Mouse (Mus musculus) MEL (cell line): Measurements from ENCODE around the gene Mgll. TPM values are rescaled to one million over a fixed set of nuclear protein-coding genes. Genes with fewer than 3 reads are reported as not detected.

ENCODE experiments used
- DNase-seq: peaks from one replicate; pipeline ENCODE4 v3.0.0; 2011; ENCODE audit warnings: low read depth, low spot score
- H3K27ac ChIP-seq: 2 replicates; pipeline ENCODE4 v1.5.1; 2012; ENCODE audit warnings: low read depth, mild to moderate bottlenecking, control low read depth, low read length, moderate library complexity; ENCODE audit not compliant: control insufficient read depth
- H3K27me3 ChIP-seq, 2 experiments: fragments of 150-350 bp in 1 of 2; sonication (generic) in 1 of 2; 2 replicates each; pipeline ENCODE4 v1.6.1; 2012; ENCODE audit warnings: low read length in 2 of 2, mild to moderate bottlenecking in 2 of 2, improper control_type of control experiment in 1 of 2, moderate library complexity in 1 of 2; ENCODE audit not compliant: insufficient read depth in 2 of 2, control insufficient read depth in 1 of 2
- H3K36me3 ChIP-seq, 2 experiments: 2 replicates each; pipeline ENCODE4 v1.6.1; 2012 to 2014; ENCODE audit warnings: low read length in 2 of 2, improper control_type of control experiment in 1 of 2, inconsistent platforms in 1 of 2, mild to moderate bottlenecking in 1 of 2; ENCODE audit not compliant: insufficient read depth in 2 of 2, control insufficient read depth in 1 of 2
- H3K4me1 ChIP-seq, 2 experiments: fragments of 150-350 bp in 1 of 2; sonication (generic) in 1 of 2; 2 replicates each; pipeline ENCODE4 v1.6.1; 2012; ENCODE audit warnings: low read length in 2 of 2, improper control_type of control experiment in 1 of 2, mild to moderate bottlenecking in 1 of 2; ENCODE audit not compliant: insufficient read depth in 2 of 2, control insufficient read depth in 1 of 2
- H3K4me3 ChIP-seq, 2 experiments: fragments of 150-350 bp in 1 of 2; sonication (generic) in 1 of 2; 2 replicates each; pipeline ENCODE4 v1.5.1; 2012; ENCODE audit warnings: low read depth in 2 of 2, low read length in 2 of 2, mild to moderate bottlenecking in 2 of 2, moderate library complexity in 2 of 2, control low read depth in 1 of 2, improper control_type of control experiment in 1 of 2; ENCODE audit not compliant: control insufficient read depth in 1 of 2, insufficient read depth in 1 of 2
- H3K79me2 ChIP-seq: 2 replicates; pipeline ENCODE4 v1.6.1; 2012; ENCODE audit warnings: mild to moderate bottlenecking, low read length, moderate library complexity; ENCODE audit not compliant: control insufficient read depth, poor library complexity, insufficient read depth
- H3K9ac ChIP-seq: 2 replicates; pipeline ENCODE4 v1.6.1; 2012; ENCODE audit warnings: low read depth, mild to moderate bottlenecking, control low read depth, low read length, moderate library complexity; ENCODE audit not compliant: control insufficient read depth, poor library complexity, severe bottlenecking
- H3K9me3 ChIP-seq: fragments of 150-350 bp; sonication (generic); replicated peaks from 2 replicates; pipeline ENCODE4 v1.6.1; 2012; ENCODE audit warnings: mild to moderate bottlenecking, low read length, improper control_type of control experiment, moderate library complexity; ENCODE audit not compliant: insufficient read depth
- BHLHE40 ChIP-seq: IDR thresholded peaks from 2 replicates; pipeline ENCODE4 v1.6.1; 2012; ENCODE audit warnings: low read depth, mild to moderate bottlenecking, inconsistent platforms, low read length, improper control_type of control experiment, borderline replicate concordance
- CTCF ChIP-seq, 3 experiments: IDR thresholded peaks in 2 of 3; conservative IDR thresholded peaks in 1 of 3; 2 replicates each; pipeline ENCODE4 v1.5.1; 2011 to 2012; ENCODE audit warnings: low read length in 3 of 3, low read depth in 2 of 3, mild to moderate bottlenecking in 2 of 3, improper control_type of control experiment in 1 of 3, inconsistent platforms in 1 of 3, mixed read lengths in 1 of 3, moderate library complexity in 1 of 3; ENCODE audit not compliant: control insufficient read depth in 1 of 3, insufficient read depth in 1 of 3, poor library complexity in 1 of 3, severe bottlenecking in 1 of 3
- EP300 ChIP-seq, 2 experiments: IDR thresholded peaks; 2 replicates each; pipeline ENCODE4 v1.6.1; 2011; ENCODE audit warnings: improper control_type of control experiment in 2 of 2, low read length in 2 of 2, low read depth in 1 of 2, mild to moderate bottlenecking in 1 of 2
- HCFC1 ChIP-seq: IDR thresholded peaks from 2 replicates; pipeline ENCODE4 v1.6.1; 2012; ENCODE audit warnings: low read depth, mild to moderate bottlenecking, inconsistent platforms, low read length, improper control_type of control experiment, moderate library complexity
- MEF2A ChIP-seq: IDR thresholded peaks from 2 replicates; pipeline ENCODE4 v1.6.1; 2014; ENCODE audit warnings: low read depth, mild to moderate bottlenecking, inconsistent platforms, low read length, improper control_type of control experiment; ENCODE audit not compliant: poor library complexity, insufficient replicate concordance, severe bottlenecking; ENCODE audit errors: extremely low read depth
- MYC ChIP-seq: IDR thresholded peaks from 2 replicates; pipeline ENCODE4 v1.6.1; 2011; ENCODE audit warnings: low read depth, mild to moderate bottlenecking, low read length, improper control_type of control experiment, moderate library complexity
- NRF1 ChIP-seq: IDR thresholded peaks from 2 replicates; pipeline ENCODE4 v1.6.1; 2014; ENCODE audit warnings: low read depth, mild to moderate bottlenecking, inconsistent platforms, low read length, improper control_type of control experiment, moderate library complexity; ENCODE audit not compliant: poor library complexity, insufficient read depth, severe bottlenecking
- POLR2A ChIP-seq, 2 experiments: IDR thresholded peaks; 2 replicates each; pipeline ENCODE4 v1.6.1; 2011 to 2012; ENCODE audit warnings: low read length in 2 of 2, mild to moderate bottlenecking in 2 of 2, control low read depth in 1 of 2, improper control_type of control experiment in 1 of 2, low read depth in 1 of 2, moderate library complexity in 1 of 2; ENCODE audit not compliant: control insufficient read depth in 1 of 2, insufficient read depth in 1 of 2, poor library complexity in 1 of 2
- POLR2AphosphoS2 ChIP-seq: IDR thresholded peaks from 2 replicates; pipeline ENCODE4 v1.6.1; 2011; ENCODE audit warnings: low read length, improper control_type of control experiment
- RAD21 ChIP-seq: IDR thresholded peaks from 2 replicates; pipeline ENCODE4 v1.6.1; 2011; ENCODE audit warnings: mild to moderate bottlenecking, low read depth, low read length, improper control_type of control experiment
- RCOR1 ChIP-seq: IDR thresholded peaks from 2 replicates; pipeline ENCODE4 v1.6.1; 2012; ENCODE audit warnings: low read depth, mild to moderate bottlenecking, inconsistent platforms, low read length, improper control_type of control experiment
- TAL1 ChIP-seq: IDR thresholded peaks from 2 replicates; pipeline ENCODE4 v1.6.1; 2012; ENCODE audit warnings: mild to moderate bottlenecking, inconsistent platforms, low read length, moderate library complexity, mixed read lengths
- TCF12 ChIP-seq: IDR thresholded peaks from 2 replicates; pipeline ENCODE4 v1.6.1; 2014; ENCODE audit warnings: low read depth, mild to moderate bottlenecking, inconsistent platforms, low read length, improper control_type of control experiment, moderate library complexity
- USF2 ChIP-seq, 2 experiments: IDR thresholded peaks; 2 replicates each; pipeline ENCODE4 v1.6.1; 2011 to 2012; ENCODE audit warnings: improper control_type of control experiment in 2 of 2, low read length in 2 of 2, borderline replicate concordance in 1 of 2, inconsistent platforms in 1 of 2, low read depth in 1 of 2, mild to moderate bottlenecking in 1 of 2; ENCODE audit not compliant: insufficient read depth in 1 of 2
- ZC3H11A ChIP-seq: IDR thresholded peaks from 2 replicates; pipeline ENCODE4 v1.6.1; 2012; ENCODE audit warnings: low read depth, mild to moderate bottlenecking, inconsistent platforms, low read length, improper control_type of control experiment
- ZKSCAN1 ChIP-seq: IDR thresholded peaks from 2 replicates; pipeline ENCODE4 v1.6.1; 2012; ENCODE audit warnings: low read depth, mild to moderate bottlenecking, inconsistent platforms, low read length, improper control_type of control experiment, moderate library complexity
- ZMIZ1 ChIP-seq: IDR thresholded peaks from 2 replicates; pipeline ENCODE4 v1.6.1; 2012; ENCODE audit warnings: low read depth, mild to moderate bottlenecking, inconsistent platforms, low read length, improper control_type of control experiment, moderate library complexity
- polyA plus RNA-seq, 2 experiments: library from polyadenylated mRNA; stranded (reverse) in 1 of 2; unstranded in 1 of 2; fragments of >175 nt in 1 of 2; fragments of >200 nt in 1 of 2; gene quantifications; 2 replicates each; pipeline versions ENCODE4 v1.2.1 to v1.2.4; 2012; ENCODE audit warnings: low replicate concordance in 2 of 2, low read depth in 1 of 2; ENCODE audit not compliant: insufficient read length in 2 of 2, insufficient read depth in 1 of 2, missing spikeins in 1 of 2
- total RNA-seq: library from RNA; depleted of rRNA; stranded (reverse); fragments of 300-350 nt; gene quantifications from 2 replicates; pipeline ENCODE4 v1.2.3, GENCODE M21; 2012

Gene Mgll
- total and polyA plus RNA-seq, 3 experiments, result not detected

DNA sequence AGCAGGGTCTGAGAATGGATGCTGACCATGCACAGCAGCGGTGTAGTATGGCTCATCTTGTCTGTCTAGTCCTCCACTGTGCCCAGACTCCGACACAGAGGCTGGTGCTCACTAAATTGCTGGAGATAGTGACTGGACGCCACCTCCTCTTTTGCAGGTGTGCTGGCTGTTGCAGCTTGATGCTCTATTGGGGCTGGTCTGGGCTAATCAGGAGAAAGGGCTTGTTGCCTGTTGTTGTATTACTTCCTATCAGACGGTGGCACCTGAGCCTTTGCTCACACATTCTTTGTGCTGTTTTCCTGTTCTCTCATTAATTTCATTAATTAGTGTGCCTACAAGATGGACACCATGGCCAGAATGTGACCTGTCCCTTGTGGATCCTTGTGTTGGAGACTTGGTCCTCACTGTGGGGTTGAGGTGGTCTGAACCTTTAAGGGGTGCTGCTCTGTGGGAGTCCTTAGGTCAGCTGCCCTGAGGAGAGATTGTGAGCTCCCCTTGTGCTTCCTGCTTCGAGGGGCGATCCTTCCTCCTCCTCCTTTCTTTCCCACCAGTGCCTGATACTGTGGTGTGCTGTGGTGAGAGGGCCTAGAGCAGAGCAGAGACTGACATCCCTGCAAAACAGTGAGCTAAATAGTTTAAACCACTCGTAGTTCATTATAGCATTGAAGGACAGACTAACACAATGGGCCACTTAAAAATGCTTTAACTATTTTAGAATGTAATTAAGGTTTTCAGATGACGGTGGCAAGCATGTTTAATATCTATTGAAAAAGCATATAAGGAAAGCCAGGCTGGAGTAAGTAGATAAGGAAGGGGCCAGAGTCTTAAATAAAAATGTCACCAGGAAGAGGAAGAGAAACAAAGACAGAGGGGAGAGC is 15.6 kb upstream of the Mgll start:
- Histone ChIP-seq H3K36me3 (no peaks in the 10 kb centered on the region), H3K4me3 (no peak overlapping the region), H3K4me1 (no peaks in the 10 kb centered on the region), H3K27ac (no peak overlapping the region), H3K9me3 (no peaks in the 10 kb centered on the region), H3K9ac (no peak overlapping the region), H3K27me3 (peaks cover 8 to 13% of the 10 kb centered on the region in 2 experiments), H3K79me2 (no peaks in the 10 kb centered on the region)
- peak; percentile 11 for DNase-seq
- peak; percentile 15; the same call in 1 of the 2 replicates for TF ChIP-seq TAL1
- 0 out of 2 replicates have a peak, but pooled peaks have one; percentile 13 for TF ChIP-seq TCF12
- TF ChIP-seq ZMIZ1, result no peak
- no peak for TF ChIP-seq ZKSCAN1
- TF ChIP-seq BHLHE40, result no peak

DNA sequence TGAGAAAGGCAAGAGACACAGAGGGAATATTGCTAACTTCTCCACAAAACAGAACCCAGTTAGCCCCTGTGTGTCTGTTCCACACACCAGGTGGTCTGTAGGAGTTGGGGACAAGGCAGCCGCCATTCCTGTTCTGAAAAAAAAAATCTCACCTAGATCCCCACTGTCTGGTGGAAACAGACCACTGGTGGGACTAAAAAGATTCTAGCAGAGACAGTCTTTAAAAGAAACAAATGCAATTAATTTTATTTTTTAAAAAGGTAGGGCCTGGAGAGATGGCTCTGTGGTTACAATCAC is 15.0 kb upstream of the Mgll start:
- H3K4me3 ChIP-seq, result no peak overlapping the region
- no peaks in the 10 kb centered on the region for H3K9me3 ChIP-seq
- H3K27ac ChIP-seq, result no peak overlapping the region
- DNase-seq, result no peak
- TF ChIP-seq ZC3H11A, result no peak
- TF ChIP-seq RAD21, result no peak
- no peak for TF ChIP-seq RCOR1
- TF ChIP-seq MEF2A, result no peak
- no peak for TF ChIP-seq MYC
- TF ChIP-seq NRF1, result no peak
- H3K9ac ChIP-seq, result no peak overlapping the region
- H3K79me2 ChIP-seq, result no peaks in the 10 kb centered on the region
- H3K36me3 ChIP-seq, result no peaks in the 10 kb centered on the region
- peaks cover 10% of the 10 kb centered on the region in 2 experiments for H3K27me3 ChIP-seq
- H3K4me1 ChIP-seq, result no peaks in the 10 kb centered on the region

DNA sequence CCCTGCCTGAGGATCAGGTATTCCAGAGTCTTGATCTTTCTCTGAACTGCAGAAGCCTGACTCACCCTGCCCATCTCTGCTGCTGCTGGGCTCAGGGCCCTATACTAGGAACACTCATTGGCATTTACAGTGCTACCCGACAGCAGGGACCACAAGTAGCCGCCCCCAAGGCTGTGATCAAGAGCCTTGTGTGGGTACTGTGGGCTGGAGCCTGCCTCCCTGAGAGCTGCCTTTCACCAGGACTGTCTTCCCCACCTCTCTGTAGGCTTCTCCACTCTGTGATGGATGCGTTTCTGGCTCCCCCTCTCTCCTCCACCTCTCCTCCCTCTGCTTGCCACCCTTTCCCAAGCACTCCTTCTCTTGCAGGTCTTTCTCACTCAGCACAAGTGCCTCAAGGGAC is 12.9 kb upstream of the Mgll start:
- Histone ChIP-seq H3K27ac (no peak overlapping the region), H3K4me1 (no peaks in the 10 kb centered on the region), H3K9ac (no peak overlapping the region), H3K9me3 (no peaks in the 10 kb centered on the region), H3K27me3 (peaks cover 10 to 12% of the 10 kb centered on the region in 2 experiments), H3K36me3 (no peaks in the 10 kb centered on the region), H3K79me2 (no peaks in the 10 kb centered on the region), H3K4me3 (no peak overlapping the region)
- no peak for TF ChIP-seq HCFC1
- no peak for TF ChIP-seq MYC
- no peak for TF ChIP-seq POLR2A (IDR thresholded peaks at IDR 0.05; ENCODE audit: control insufficient read depth in 1 of 2, insufficient read depth in 1 of 2, low read depth in 1 of 2, low read length in 2 of 2, poor library complexity in 1 of 2)
- no peak for TF ChIP-seq EP300 (IDR thresholded peaks at IDR 0.05; ENCODE audit: low read depth in 1 of 2, low read length in 2 of 2)
- no peak for TF ChIP-seq USF2 (IDR thresholded peaks at IDR 0.05; ENCODE audit: borderline replicate concordance in 1 of 2, insufficient read depth in 1 of 2, low read depth in 1 of 2, low read length in 2 of 2)
- TF ChIP-seq POLR2AphosphoS2, result no peak
- no peak for TF ChIP-seq RAD21
- TF ChIP-seq CTCF (IDR thresholded peaks at IDR 0.05 in 2 of 3, conservative IDR thresholded peaks at IDR 0.05 in 1 of 3; ENCODE audit: control insufficient read depth in 1 of 3, insufficient read depth in 1 of 3, low read depth in 2 of 3, low read length in 3 of 3, poor library complexity in 1 of 3, severe bottlenecking in 1 of 3), result no peak
- DNase-seq, result no peak
